Mouse (Mus musculus): ENCODE measurements around the gene Ralgapb.
A peak's percentile ranks its signal among the peaks of the same experiment; 100 is the strongest.
"Not testable (repeated sequence)": the region's sequence is repeated elsewhere in the genome, so short reads cannot be mapped to it uniquely, and the experiment has no call there.

Gene Ralgapb

GRCm38 (mm10) chr2:158409595-158410021 is at the start of gene Ralgapb:
Gene Ralgapb (plus strand): TSS chr2:158409848.
- peak; percentile 99 for DNase-seq (ENCODE audit: low spot score)

GRCm38 (mm10) chr2:158360873-158361677 is 48.6 kb upstream of the Ralgapb start:
- DNase-seq (ENCODE audit: low spot score), result peak; percentile 95

GRCm38 (mm10) chr2:158361678-158362320 is 47.8 kb upstream of the Ralgapb start:
- no peak for DNase-seq (ENCODE audit: low spot score)

GRCm38 (mm10) chr2:158364175-158364574 is 45.5 kb upstream of the Ralgapb start:
- DNase-seq (ENCODE audit: low spot score), result no peak

- DNase-seq (ENCODE audit: low spot score), result no peak
Measured at GRCm38 (mm10) chr2:158365099-158365850, 44.4 kb upstream of the Ralgapb start.

GRCm38 (mm10) chr2:158367654-158368053 is 42.0 kb upstream of the Ralgapb start:
- DNase-seq (ENCODE audit: low spot score), result no peak

GRCm38 (mm10) chr2:158368313-158368712 is 41.3 kb upstream of the Ralgapb start:
- no peak for DNase-seq (ENCODE audit: low spot score)

GRCm38 (mm10) chr2:158369474-158370172 is 40.0 kb upstream of the Ralgapb start:
- DNase-seq (ENCODE audit: low spot score), result no peak

GRCm38 (mm10) chr2:158370173-158370550 is 39.5 kb upstream of the Ralgapb start:
- DNase-seq (ENCODE audit: low spot score), result peak; percentile 38

GRCm38 (mm10) chr2:158373061-158373460 is 36.6 kb upstream of the Ralgapb start:
- DNase-seq (ENCODE audit: low spot score), result no peak

- no peak for DNase-seq (ENCODE audit: low spot score)
Measured at GRCm38 (mm10) chr2:158373516-158373915, 36.1 kb upstream of the Ralgapb start.

GRCm38 (mm10) chr2:158375443-158376122 is 34.1 kb upstream of the Ralgapb start, which contains the start of gene Snhg11:
Gene Snhg11 (plus strand): TSS chr2:158375638.
- peak; percentile 86 for DNase-seq (ENCODE audit: low spot score)

- no peak for DNase-seq (ENCODE audit: low spot score)
Measured at GRCm38 (mm10) chr2:158376123-158376687, 33.4 kb upstream of the Ralgapb start.

GRCm38 (mm10) chr2:158376798-158377197 is 32.9 kb upstream of the Ralgapb start:
- DNase-seq (ENCODE audit: low spot score), result no peak

- DNase-seq (ENCODE audit: low spot score), result no peak
Measured at GRCm38 (mm10) chr2:158377811-158378210, 31.8 kb upstream of the Ralgapb start.

- DNase-seq (ENCODE audit: low spot score), result peak; percentile 97
Measured at GRCm38 (mm10) chr2:158379354-158380078, 30.1 kb upstream of the Ralgapb start.

- no peak for DNase-seq (ENCODE audit: low spot score)
Measured at GRCm38 (mm10) chr2:158386072-158386471, 23.6 kb upstream of the Ralgapb start.

GRCm38 (mm10) chr2:158389421-158389820 is 20.2 kb upstream of the Ralgapb start:
- no peak for DNase-seq (ENCODE audit: low spot score)

GRCm38 (mm10) chr2:158396369-158396768 is 13.3 kb upstream of the Ralgapb start:
- no peak for DNase-seq (ENCODE audit: low spot score)

GRCm38 (mm10) chr2:158397140-158397539 is 12.5 kb upstream of the Ralgapb start:
- not testable (repeated sequence) for DNase-seq (ENCODE audit: low spot score)

Data from embryo, embryonic 10.5 days (tissue).